Mouse (Mus musculus) right cerebral cortex, postnatal 4 days (tissue): ENCODE data around the gene Dgat2.

ENCODE experiments used
- DNase-seq: peaks from one replicate; pipeline ENCODE4 v3.0.0-alpha.2; 2022

The Dgat2 gene

GRCm38 (mm10) chr7:99133811-99134402 lies 48.6 kb downstream of the Dgat2 start:
- DNase-seq: no peak

- no peak for DNase-seq
These were observed 49.9 kb downstream of the Dgat2 start for GRCm38 (mm10) chr7:99132597-99132996.

GRCm38 (mm10) chr7:99131819-99132353 lies 50.6 kb downstream of the Dgat2 start:
- no peak for DNase-seq

- no peak for DNase-seq
These were observed 53.6 kb downstream of the Dgat2 start for GRCm38 (mm10) chr7:99128965-99129364.

GRCm38 (mm10) chr7:99128020-99128950 lies 54.2 kb downstream of the Dgat2 start:
- no peak for DNase-seq

- peak; percentile 19 for DNase-seq
These were observed 56.5 kb downstream of the Dgat2 start for GRCm38 (mm10) chr7:99126057-99126456.

GRCm38 (mm10) chr7:99122651-99123050 lies 59.9 kb downstream of the Dgat2 start:
- DNase-seq: no peak

GRCm38 (mm10) chr7:99120865-99121521 lies 61.5 kb downstream of the Dgat2 start:
- DNase-seq: no peak

GRCm38 (mm10) chr7:99120082-99120481 lies 62.4 kb downstream of the Dgat2 start:
- DNase-seq: no peak

- no peak for DNase-seq
These were observed 65.7 kb downstream of the Dgat2 start for GRCm38 (mm10) chr7:99116781-99117180.

GRCm38 (mm10) chr7:99114006-99114726 lies 68.4 kb downstream of the Dgat2 start:
- no peak for DNase-seq

GRCm38 (mm10) chr7:99107566-99107965 lies 75.0 kb downstream of the Dgat2 start:
- no peak for DNase-seq

GRCm38 (mm10) chr7:99106714-99107270 lies 75.7 kb downstream of the Dgat2 start:
- DNase-seq: no peak
